Mouse (Mus musculus) heart, adult 9 months (tissue): ENCODE data around the gene Vav1.
"Not testable (repeated sequence)": the region's sequence is repeated elsewhere in the genome, so short reads cannot be mapped to it uniquely, and the experiment has no call there.

Source experiments
- DNase-seq, 2 experiments: peaks; one replicate each; pipeline ENCODE4 v3.0.0; 2022; ENCODE audit warnings: low spot score in 2 of 2

Vav1 gene

DNA sequence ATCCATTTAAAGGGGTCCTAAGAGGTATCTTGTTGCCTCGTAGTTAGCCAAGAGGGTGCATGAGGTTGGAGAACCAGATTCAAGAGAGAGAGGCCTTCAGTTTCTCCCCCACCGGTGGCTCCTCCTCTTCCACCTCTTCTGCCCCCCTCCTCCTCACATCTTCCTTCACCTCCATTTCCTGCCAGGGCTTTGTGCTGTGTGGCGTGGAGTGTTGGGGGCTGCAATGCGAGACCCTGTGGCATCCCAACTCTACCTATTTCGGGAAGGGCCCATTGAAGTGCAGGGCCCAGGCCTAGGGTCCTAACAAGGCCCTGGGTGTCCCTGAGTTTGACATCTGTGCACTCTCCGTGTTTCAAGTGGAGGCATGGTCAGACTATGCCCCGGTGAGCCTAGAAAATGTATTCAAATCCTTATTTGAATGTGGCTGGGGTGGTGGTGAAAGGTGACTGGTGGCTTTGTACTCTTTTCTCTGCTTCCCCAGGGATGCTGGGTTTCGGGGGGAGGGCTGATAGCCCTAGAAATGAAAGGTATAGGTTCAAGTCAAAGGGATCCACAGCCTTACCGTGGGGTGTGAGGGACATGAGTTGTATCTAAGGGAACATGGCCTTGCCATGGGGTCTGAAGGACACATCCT lies 808 bp downstream of the Vav1 start:
- DNase-seq, result no peak

DNA sequence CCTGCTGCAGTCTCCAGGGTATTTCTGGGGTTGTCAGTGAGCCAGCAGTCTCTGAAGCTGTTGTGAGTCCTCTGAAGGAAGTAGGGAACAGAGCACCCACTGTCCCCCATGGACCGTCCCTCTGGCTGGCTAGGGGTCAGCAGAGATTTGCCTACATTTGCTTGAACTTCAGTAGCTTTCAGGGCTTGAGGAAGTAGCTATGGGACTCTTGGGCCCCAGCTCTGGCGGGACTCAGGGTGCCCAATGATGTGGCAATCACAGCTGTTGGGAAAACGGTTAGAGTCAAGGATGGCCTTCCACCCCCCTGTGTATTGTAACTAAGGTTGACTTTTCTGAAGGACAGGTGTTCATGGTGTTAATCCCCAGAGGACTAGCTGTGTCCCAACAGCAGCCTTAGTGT lies 1.5 kb downstream of the Vav1 start:
- no peak for DNase-seq

DNA sequence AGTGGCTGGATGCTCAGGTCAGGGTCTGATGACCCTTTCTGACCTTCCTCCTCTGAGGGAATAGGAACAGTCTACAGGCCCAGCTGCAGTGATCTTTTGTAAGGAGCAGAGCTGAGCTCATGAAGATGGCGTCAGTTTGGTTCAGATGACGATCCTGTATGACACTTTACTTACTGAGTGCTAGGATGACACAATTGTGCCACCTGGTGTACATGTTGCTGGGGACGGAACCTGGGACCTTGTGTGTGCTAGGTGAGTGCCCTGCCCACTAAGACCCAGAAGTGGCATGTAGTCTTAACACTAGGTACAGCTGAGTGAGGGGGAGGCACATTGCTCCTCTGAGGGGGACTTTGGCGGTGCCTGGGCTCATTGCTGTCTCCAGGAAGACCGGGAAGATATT lies 5.0 kb downstream of the Vav1 start:
- DNase-seq, result no peak

DNA sequence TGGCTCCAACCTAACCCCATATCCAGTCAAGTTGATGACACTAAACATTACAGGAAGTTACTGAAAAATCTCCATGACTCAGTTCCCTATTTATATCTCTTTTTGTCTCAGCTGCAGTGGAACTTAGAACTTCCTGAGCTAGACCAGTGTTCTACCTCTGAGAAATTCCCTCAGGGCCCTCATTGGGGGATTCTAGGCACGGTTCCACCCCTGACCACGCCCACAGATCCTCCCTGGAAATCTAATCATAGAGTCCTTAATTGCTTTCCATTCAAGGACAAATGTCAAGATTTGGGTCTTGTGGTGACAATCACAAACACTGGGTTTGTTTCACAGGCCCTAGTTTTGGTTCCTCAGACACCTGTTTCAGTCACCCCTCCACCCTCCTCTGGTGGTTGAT lies 6.2 kb downstream of the Vav1 start:
- peak; percentile 53 to 69 for DNase-seq

DNA sequence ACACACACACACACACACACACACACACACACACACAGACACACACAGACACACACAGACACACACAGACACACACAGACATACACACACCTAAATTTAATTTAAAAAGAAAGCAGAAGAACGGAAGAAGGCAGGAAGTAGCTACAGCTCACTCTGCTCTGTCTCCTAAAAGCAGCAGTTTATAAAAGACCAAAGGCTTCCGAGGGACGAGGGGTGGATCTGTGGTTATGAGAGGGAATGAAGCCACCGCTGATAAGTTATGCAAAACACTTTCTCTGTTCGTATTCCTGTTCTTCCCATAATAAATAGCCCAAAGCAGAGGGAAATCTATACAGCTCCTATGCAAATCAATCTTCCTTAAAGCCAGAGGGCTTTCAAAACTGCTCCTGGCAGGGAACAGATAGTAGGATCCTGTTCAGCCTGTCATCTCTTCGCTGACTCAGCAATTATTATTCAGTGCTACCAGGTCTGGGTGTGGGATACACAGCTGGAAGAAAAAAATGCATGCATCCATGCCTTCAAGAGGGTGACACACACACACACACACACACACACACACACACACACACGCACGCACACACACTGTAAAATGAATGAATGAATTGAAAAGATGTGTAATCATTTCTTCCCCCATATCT lies 7.9 kb downstream of the Vav1 start:
- DNase-seq, result no peak

DNA sequence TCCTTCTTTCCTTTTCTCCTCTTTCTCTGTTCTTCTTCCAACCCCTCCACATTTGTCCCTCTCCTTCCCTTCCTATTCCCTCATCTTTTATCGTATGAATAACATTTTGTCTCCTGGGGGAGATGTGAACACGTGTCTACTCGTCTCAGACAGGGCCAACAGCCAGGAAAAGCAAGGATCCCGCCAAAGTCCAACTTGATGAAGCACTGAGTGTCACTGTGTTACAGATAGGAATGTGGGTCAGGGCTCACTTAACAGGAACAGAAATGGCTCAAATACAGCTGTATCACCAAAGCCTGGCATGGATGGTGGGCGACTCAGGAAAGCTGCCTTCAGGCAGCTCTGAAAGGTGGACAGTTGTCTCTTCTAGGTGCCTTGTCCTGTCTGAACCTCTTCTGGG lies 10.4 kb downstream of the Vav1 start:
- DNase-seq, result no peak

DNA sequence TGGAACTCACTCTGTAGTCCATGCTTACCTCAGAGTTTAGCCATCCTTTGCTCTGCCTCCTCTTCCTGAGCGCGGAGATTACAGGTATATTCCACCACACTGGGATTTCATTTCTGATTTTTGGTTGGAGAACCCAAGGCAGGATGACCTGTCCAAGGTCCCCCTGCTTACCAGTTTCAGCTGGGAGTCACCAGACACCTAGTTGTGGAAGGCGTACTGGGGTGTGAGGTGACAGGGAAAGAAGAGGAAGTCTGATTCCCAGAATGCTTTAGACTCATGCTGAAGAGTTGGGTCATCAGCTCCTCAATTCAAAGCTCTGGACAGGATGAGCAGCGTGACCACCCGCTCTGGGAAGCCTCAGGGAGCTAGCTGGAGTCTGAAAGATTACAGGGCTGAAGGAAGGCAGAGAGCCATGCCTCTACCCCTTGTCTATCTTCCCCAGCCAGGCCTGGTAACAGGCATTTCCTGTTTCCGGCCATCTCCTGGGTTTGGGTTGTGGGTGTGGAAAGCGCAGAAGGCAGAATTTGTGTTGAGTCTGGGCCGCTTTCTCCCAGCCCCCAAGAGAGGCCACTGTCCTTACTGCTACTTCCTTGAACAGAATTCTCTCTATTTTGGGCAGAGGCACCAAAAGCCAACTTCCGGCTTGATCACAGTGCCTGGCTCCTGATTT lies 11.2 kb downstream of the Vav1 start:
- peak; percentile 27 to 58 for DNase-seq

DNA sequence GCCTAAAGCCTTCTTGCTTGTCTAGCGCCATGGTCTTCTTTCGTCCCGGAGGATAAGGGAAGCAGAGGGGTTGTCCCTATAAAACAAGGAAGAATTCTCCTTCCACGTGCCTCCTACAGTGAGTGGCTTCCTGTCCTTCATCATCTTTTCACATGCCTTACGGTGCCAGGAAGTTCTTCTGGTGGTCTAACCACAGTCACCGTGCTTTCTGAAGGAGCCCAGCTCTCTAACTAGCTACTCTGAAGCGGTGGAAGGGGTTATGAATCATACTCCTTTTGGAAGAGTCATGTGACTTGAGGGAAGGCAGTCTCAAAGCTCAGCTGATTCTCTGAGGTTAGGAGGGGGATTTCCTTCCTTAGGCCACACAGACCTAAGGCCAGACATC lies 11.8 kb downstream of the Vav1 start:
- DNase-seq, result no peak

DNA sequence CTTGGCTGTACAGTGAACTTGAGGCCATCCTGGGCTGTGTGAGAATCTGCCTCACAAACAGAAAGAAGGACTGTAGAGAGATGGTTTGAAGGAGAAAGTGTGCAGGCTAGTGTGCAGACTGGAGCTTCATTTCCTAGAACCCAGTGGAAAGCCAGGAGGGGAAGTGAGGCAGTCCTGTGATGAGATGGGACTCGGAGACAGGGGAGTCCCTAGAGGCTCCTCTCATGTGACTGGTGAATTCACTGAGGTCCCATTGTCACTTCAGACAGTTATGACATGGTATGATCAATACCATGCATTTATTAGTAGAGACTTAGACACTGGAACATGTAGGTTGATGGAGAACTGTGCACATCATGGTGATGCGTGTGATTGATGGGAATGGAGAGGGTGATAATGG lies 13.4 kb downstream of the Vav1 start:
- no peak for DNase-seq

DNA sequence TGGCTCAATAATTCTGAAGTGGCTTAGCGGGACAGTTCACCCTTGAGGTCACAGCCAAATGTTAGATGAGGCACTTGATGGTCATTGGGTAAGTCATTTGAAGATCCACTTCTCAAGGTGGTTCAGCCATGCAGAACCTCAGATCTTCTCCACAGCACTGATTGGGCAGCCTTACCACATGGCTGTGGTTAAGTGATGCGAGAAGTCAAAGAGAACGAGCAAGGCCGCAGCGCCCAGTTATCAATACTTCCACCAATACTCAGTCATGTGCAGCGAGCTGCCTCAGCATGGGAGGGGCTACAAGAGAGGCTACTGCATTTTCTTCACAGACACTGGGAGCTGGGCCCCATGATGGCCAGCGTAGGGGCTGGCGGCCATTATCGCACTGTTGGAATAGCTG lies 14.1 kb downstream of the Vav1 start:
- no peak for DNase-seq

DNA sequence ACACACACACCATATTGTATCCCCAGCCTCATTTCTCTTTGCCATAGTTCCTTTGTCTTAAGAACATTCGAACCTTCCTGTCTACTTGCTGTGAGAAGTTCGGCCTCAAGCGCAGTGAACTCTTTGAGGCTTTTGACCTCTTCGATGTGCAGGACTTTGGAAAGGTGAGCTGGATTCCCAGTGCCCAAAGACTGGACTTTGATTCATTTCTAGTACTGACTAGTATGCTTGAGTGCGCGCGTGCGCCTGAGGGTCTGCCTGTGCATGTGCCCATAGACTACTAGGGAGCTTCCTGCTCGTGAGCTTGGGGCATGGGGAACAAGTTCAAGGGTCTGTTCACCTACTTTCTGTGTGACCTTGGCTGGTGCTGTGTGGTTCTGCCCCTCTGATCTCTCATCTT lies 17.0 kb downstream of the Vav1 start:
- DNase-seq, result no peak

DNA sequence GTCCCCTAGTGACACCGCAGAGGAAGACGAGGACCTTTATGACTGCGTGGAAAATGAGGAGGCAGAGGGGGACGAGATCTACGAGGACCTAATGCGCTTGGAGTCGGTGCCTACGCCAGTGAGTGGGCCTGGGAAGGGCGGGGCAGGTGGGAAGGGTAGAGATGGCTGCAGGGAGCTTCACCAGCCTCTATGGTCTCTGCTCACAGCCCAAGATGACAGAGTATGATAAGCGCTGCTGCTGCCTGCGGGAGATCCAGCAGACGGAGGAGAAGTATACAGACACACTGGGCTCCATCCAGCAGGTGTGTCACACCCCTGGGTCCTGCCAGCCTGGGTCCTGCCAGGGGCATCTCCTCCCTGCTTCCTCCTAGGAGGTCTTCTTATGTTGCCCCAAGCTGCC lies 18.1 kb downstream of the Vav1 start:
- no peak for DNase-seq

DNA sequence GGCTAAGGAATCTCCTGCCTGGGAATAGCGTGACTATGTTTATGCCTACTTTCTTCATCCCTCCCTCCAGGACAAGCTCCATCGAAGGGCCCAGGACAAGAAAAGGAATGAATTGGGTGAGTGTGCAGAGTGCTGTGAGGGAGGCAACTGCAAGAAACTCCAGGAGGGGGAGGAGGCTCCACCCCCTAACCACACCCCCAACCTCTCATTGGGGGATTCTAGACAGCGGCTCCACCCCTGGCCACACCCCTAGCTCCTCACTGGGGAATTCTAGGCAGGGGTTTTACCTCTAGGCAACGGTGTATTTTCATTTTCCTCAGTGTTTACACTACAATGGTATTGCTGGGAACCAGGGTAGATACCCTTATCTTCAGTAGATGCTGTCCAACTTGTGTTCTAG lies 26.7 kb downstream of the Vav1 start:
- no peak for DNase-seq

DNA sequence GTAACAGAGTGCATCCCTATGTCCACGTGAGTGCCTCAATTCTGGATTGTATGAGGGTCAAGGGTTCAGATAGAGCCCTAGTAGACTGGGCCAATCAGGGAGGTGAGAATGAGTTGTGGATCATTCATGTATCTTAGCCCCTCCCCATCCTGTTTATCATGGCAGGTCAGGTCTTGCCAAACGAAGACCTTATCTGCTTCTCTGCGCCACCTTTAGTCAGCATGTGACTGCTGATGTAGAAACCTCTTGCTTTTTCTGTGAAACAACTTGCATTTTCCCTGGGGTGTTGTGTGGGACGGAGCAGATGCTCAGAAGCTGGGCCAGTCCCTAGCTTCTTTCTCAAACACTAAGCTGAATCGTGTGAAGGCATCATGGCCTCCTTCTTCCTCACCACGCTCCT lies 28.2 kb downstream of the Vav1 start:
- DNase-seq, result no peak

DNA sequence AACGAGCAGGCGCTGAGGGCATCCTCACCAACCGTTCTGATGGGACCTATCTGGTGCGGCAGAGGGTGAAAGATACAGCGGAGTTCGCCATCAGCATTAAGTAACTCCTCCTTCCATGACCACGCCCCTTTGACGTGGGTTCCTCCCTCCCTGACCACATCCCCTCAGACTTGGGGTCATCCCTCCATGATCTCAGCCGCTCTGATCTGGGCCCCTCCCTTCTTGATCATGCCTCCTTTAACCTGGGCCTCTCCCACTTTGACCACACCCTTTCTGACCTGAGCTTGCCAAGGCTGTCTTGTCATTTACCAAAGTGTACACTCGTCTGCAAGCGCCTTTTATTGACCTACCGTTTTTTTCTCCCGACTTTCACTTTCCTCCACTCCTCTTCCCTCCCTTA lies 32.9 kb downstream of the Vav1 start:
- no peak for DNase-seq

DNA sequence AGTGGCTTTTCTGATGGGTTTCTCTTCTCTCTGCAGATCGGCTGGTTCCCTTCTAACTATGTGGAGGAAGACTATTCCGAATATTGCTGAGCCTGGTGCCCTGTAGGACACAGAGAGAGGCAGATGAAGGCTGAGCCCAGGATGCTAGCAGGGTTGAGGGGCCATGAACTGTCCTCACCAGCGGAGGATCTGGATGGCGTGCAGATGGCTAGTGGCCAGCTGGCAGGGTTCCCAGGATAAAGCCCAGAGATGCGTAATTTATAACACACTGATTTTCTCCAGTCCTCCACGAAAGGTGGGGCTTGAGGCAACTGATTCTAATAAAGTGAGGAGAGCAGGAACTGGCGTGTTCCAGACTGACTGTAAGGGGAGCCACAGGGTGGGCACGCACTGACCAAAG lies 48.7 kb downstream of the Vav1 start:
- no peak for DNase-seq

DNA sequence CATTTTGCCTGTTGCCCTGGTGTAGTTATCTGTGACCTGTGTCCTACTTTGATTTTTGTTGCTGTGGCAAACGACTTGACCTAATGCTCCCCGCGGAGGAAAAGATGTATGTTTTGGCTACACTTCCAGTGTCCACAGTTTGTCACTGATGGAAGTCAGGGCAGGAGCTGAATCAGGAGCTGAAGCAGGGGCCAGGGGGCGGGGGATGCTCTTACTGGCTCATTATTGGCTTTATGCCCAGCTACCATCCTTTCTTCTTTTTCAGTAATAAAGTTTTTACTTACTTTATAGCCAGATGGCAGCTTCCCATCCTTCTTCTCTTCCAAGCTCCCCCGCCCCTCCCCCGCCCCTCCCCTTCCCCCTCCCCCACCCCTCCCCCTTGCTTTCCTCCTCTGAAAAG lies 50.0 kb downstream of the Vav1 start:
- no peak for DNase-seq

DNA sequence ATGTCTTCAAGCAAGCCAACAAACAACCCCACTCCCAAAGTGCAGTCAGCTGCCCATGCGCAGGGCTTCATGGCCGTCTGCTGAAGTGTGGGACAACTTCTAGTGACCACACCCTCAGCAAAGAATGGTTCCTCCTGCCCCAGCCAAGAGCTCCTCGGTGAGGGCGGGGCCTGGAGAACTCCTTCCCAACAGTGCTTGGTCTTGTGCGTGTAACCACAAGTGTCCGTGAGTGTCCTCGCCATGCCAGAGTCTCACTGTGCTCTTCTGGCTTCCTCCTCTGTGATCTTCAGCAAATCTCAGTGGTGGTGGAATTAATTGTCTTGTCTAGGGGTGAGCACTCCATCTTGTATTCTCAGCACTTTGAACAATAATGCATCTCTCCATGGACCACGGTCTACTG lies 52.1 kb downstream of the Vav1 start:
- no peak for DNase-seq

DNA sequence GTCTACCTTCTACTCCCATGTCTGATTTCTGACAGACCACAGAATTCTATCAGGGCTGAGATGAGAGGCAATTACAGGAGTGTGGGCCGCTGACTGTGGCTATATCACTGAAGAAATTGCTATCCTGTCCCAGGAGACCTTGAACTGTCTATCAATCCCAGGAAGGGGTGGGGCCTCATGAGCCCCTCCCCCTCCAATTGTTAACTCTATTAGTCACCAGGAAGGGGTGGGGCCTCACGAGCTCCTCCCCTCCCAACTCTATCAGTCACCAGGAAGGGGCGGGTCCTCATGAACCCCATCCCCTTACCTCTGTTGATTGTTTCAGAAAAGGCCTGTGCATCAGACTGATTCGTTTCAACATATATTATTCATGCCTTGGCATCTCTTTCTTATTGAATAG lies 53.3 kb downstream of the Vav1 start:
- no peak for DNase-seq

DNA sequence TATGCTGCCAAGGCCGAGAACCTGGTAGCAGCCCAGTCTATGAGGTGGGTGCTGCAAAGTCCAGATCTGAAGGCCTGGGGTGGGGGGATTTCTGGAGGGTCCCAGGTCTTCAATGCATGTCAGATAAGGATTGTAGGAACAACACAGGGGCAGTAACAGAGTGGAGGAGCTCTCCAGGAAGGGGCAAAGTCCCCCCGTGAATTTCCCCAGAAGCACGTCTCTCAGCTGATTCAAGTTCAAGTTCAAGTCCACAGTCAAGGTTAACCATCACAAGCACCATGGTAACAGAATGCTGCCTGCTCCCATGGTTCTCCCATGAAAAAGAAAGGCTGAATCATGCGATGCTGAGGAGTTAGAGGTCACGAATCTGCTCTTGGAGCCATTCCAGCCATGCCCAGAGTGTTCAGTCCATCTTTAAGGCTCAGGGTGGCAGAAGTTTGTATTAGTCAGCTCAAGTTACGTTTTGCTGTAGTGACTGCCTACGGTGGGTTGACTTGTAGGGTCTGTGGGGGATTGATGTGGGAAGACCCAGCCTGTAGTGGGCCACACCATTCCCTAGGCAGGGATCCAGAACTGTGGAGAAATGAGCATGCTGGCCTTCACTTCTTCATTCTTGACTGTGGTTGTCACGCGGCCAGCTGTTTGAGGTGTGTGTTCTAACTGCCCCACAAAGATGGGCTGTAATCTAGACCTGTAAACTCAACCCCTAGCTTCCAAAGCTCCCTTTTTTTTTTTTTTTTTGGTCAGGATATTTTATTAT lies 55.3 kb downstream of the Vav1 start:
- DNase-seq, result no peak

DNA sequence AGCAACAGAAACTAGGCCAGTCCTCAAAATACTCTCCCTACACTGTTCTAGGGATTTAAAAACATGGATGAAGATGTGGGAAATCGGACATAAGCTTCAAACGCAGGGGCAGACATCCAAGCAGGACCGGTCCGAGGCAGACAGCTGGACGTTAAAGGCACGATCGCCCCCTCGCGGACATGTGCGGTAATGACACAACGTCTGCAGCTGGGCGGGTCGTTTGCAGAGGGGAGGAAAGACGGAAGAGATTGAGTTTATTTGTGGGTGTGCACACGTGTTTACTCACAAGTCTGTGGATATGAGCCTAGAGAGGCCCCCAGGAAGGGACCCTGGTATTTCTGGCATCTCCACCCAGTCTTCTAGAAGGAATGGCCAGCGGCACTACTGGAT lies 55.9 kb downstream of the Vav1 start:
- DNase-seq, result peak; percentile 70 to 79

DNA sequence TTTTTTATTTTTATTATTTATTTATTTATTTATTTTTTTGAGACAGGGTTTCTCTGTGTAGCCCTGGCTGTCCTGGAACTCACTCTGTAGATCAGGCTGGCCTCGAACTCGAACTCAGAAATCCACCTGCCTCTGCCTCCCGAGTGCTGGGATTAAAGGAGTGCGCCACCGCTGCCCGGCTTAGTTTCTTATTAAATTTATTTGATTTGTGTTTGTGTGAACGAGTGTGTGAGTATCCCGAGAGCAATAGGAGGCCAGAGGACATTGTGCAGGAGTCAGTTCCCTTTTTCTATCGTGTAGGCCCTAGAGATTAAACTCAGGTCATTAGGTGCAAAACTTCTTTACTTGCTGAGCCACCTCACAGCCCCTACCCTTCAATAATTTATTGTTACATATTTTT lies 56.3 kb downstream of the Vav1 start:
- DNase-seq, result not testable (repeated sequence)
